Mouse (Mus musculus): ENCODE data around the gene Kdf1. TPM values are rescaled to one million over a fixed set of nuclear protein-coding genes. Genes with fewer than 3 reads are reported as not detected.

Kdf1 gene
- total RNA-seq (2023) = under 1 TPM in 1 of 2 experiments, not detected in 1; 0.52 TPM

DNA sequence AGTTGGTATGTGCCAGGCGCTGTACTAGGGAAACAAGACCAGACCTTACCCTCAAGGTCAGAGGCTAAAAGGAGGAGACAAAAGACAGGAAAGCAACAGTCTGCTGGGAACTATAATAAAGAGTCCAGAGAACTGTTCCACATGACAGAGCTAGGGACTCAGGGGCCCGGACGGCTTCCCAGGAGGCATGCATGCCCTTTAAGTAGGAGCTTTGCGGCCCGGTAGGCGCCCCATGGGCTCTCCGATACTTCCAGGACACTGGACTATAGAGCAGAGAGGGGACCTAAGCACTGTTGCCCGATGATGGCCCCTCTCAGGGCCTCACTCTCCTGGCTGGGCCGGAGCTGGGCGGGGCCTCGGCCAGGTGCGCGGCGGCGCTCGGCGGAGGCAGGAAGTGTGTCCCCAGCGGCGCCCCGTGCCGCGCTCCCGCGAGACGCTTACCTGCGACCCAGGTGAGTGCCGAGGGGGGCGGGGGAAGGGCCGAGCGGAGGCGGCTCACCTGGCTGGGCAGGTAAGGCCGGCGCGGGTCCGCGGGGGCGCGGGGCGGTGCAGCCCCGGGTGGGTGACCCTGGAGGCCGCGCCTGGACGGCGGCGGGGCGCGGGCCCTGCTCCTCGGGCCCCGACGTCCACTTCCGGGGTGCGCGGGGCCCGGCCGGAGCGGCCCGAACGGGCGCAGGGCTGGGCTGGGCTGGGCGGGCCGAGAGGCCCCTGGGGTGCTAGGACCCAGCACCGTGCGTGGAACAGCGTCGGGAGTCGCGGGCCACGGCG lies at the start of gene Kdf1:
Gene Kdf1 (plus strand): TSS at position 363 of the 768 bp plus-strand sequence.

DNA sequence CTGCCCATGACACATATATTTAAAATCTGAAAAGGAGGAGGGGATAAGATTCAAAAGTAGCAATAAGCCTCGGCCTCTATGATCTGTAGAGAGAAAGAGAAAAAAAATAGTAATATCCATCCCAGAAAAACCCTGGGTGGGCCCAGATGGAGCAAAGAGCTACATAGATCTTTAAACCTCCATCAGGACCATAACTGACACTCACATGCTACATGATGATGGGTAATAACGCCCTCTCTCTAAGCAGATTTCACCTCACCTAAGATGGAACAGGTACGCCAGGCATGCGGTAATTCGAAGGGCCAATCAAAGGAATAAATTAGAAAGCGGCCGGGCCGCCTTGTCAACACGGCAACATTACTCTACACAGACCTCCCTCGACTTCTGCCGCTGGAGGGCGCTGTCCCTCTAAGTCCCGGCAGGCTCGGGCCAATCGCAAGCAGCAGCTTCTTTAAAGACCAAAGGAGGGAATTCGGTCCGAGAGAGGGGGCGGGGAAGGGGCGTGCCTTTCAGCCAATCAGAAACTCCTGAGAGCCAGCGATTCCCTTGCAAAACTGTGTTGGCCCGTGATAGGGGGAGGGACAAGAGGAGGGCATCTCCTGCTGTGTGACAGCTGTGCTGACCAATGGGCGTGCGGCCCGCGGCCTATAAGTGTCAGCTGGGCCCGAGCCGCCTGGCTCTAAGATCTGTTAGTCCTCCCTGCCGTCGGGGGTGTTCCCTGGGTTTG lies 39.1 kb upstream of the Kdf1 start, which contains the start of gene Tent5b:
Gene Tent5b (plus strand): TSS at position 675 of the 727 bp plus-strand sequence.

DNA sequence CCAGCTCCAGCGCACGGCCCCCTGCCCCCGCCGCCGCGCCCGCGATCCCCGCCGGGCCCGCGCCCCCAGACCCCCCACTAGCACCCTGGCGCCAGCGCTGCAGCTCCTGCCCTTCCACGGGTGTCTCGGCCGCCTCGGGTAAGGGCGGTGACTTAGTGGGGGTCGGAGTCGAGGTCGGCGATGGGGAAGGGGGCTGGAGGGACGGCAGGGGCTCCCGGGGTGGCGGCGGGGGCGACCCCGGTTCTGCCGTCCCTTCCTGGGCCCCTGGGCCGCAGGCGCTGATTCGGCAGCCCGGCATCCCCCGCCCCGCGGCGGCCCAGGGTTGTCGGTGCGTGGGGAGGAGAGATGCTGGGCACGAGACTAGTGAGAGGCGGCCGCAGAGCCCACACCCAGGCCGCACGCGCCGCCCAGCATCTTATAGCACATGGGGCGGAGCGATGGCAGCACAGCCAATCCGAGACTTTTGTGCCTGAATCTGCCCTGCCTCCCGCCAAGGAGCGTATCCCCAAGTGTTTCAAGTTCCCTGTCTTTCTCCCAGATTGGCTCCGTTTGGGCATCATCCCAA lies 20.5 kb upstream of the Kdf1 start, which contains the start of gene Trnp1:
Gene Trnp1 (minus strand): TSS at position 391 of the 565 bp plus-strand sequence.

GRCm38 (mm10) chr4:133545272-133546231 lies 26.8 kb downstream of the Kdf1 start, which contains the start of gene Nudc:
TSS of gene Nudc (minus strand) at chr4:133545996.

DNA sequence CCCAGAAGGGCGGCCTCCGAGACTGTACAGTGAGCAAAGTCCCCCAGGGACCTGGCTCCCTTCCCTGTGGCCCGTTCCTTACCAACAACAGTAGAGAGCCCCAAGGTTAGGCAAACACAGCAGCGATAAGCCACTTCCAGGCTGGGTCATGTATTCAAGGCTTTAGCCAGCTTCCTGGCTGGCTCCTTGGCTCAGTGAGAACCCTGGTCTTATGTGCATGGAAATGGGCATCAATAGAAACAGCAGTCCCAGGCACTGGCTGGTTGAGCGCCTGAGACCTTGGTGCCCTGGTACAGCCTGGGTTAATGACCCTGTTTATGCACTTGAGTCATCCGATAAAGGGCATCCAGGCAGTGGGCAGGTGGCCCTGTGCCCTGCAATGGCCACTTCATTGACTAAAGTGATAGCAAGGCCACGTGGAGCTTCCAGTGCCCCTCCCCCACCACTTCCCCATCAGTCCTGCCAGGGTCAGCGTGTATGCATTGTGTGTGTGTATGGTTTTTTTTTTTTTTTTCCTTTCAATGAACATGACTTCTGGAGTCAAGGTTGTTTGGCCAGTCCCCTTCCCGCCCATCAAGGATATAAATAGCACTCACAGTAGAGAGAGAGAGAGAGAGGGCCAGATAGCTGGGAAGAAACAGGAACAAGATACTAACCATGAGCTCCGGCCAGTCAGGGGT lies 34.1 kb downstream of the Kdf1 start, which contains the start of gene Nr0b2:
Gene Nr0b2 (plus strand): TSS at position 609 of the 680 bp plus-strand sequence.

DNA sequence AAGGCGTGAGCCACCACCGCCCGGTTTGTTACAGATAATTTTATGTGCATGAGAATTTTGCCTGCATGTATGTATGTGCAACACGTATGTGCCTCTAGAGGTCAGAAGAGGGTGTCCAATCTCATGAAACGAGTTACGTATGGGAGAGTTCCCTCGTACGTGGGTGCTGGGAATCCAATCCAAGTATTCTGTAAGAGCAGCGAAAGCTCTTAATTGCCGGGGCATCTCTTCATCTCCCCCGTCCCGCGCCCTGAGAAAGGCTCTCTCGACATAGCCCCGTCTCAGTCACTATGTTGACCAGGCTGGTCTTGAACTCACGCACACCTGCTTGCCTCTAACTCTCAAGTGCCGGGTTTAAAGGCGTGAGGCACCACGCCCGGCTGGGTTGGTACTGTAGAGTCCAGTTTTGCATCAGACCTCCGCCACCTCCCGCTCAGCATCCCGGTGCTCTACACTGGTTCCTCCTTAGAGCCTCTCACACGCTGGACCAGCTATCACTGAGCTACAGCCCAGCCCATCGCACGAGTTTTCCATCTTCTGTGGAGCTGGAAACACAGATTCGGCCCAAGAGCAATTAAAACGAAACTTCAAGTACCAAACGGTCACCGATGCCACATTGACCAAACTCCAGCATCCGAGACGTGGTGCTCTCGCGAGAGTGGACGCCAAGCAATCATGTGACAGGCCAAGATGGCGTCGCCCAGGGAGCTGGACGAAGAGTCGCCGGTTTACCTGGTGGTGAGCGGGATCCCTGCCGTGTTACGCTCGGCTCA lies 55.5 kb downstream of the Kdf1 start, which contains the start of gene Gpatch3:
Gene Gpatch3 (plus strand): TSS at position 676 of the 773 bp plus-strand sequence.

Other genes starting within 250 kb of the Kdf1 start
- 10 to 100 TPM; 42.8 to 50.6 TPM for gene Tmem222, start 241.2 kb upstream of the Kdf1 start, total RNA-seq (2023)
- gene Wdtc1, start 165.5 kb upstream of the Kdf1 start, total RNA-seq (2023) = 10 to 100 TPM; 43.4 to 48.8 TPM
- 10 to 100 TPM; 49.8 to 53.2 TPM for gene Slc9a1, start 149.3 kb upstream of the Kdf1 start, total RNA-seq (2023)
- not detected for gene Tent5b, start 38.8 kb upstream of the Kdf1 start, total RNA-seq (2023)
- gene Trnp1, start 20.4 kb upstream of the Kdf1 start, total RNA-seq (2023) = not detected
- gene Nudc, start 27.0 kb downstream of the Kdf1 start, total RNA-seq (2023) = 10 to 100 TPM; 93.7 to 95.6 TPM
- not detected for gene Nr0b2, start 34.4 kb downstream of the Kdf1 start, total RNA-seq (2023)
- 10 to 100 TPM; 24.0 to 27.4 TPM for gene Gpatch3, start 55.8 kb downstream of the Kdf1 start, total RNA-seq (2023)
- gene Gpn2, start 65.4 kb downstream of the Kdf1 start, total RNA-seq (2023) = 10 to 100 TPM; 23.8 to 30.9 TPM
- 10 to 100 TPM; 56.3 to 58.1 TPM for gene Sfn, start 83.2 kb downstream of the Kdf1 start, total RNA-seq (2023)
- 100 to 1,000 TPM; 277 to 316 TPM for gene Zdhhc18, start 131.2 kb downstream of the Kdf1 start, total RNA-seq (2023)
- gene Pigv, start 153.7 kb downstream of the Kdf1 start, total RNA-seq (2023) = 10 to 100 TPM; 18.2 to 25.6 TPM
- gene Arid1a, start 237.8 kb downstream of the Kdf1 start, total RNA-seq (2023) = 100 to 1,000 TPM; 307 to 337 TPM

Measured in B cell, adult 67 days (primary cell).